Mouse (Mus musculus) myocyte (in vitro differentiated cells): ENCODE measurements at regions not wholly inside any gene's neighbourhood (a gene's known extent, or its start where the extent isn't known, plus 50 kb on each side); places are given as distances from the start of the nearest gene placed in this dataset.

Experiments used
- CEBPB ChIP-seq: IDR thresholded peaks from 2 replicates; pipeline ENCODE4 v1.6.1; 2011; ENCODE audit warnings: mild to moderate bottlenecking, moderate library complexity; ENCODE audit not compliant: poor library complexity, insufficient read depth, severe bottlenecking
- E2F4 ChIP-seq: IDR thresholded peaks from one replicate; pipeline ENCODE4 v1.6.1; 2011; ENCODE audit warnings: mild to moderate bottlenecking, control low read depth, moderate library complexity; ENCODE audit not compliant: insufficient read depth
- MAX ChIP-seq: IDR thresholded peaks from one replicate; pipeline ENCODE4 v1.6.1; 2011; ENCODE audit warnings: low read depth, mild to moderate bottlenecking, control low read depth
- MYOD1 ChIP-seq, 3 experiments: IDR thresholded peaks; one replicate each; pipeline ENCODE4 v1.6.1; 2011; ENCODE audit warnings: control low read depth in 2 of 3, low read depth in 2 of 3, mild to moderate bottlenecking in 2 of 3, moderate library complexity in 1 of 3; ENCODE audit not compliant: insufficient read length in 2 of 3, control insufficient read depth in 1 of 3
- MYOG ChIP-seq, 3 experiments: IDR thresholded peaks; one replicate each; pipeline ENCODE4 v1.6.1; 2011; ENCODE audit warnings: control low read depth in 2 of 3, low read depth in 2 of 3, mild to moderate bottlenecking in 2 of 3; ENCODE audit not compliant: insufficient read length in 2 of 3, control insufficient read depth in 1 of 3, insufficient read depth in 1 of 3
- POLR2A ChIP-seq: IDR thresholded peaks from one replicate; pipeline ENCODE4 v1.6.1; 2011; ENCODE audit warnings: low read depth, mild to moderate bottlenecking, control low read depth, moderate library complexity; ENCODE audit not compliant: insufficient read length
- POLR2AphosphoS2 ChIP-seq: IDR thresholded peaks from one replicate; pipeline ENCODE4 v1.6.1; 2011; ENCODE audit warnings: low read depth, control low read depth; ENCODE audit not compliant: insufficient read length
- REST ChIP-seq: IDR thresholded peaks from one replicate; pipeline ENCODE4 v1.6.1; 2011; ENCODE audit warnings: mild to moderate bottlenecking, control low read depth, moderate library complexity; ENCODE audit not compliant: insufficient read depth, insufficient read length
- SRF ChIP-seq: IDR thresholded peaks from one replicate; pipeline ENCODE4 v1.6.1; 2011; ENCODE audit warnings: low read depth; ENCODE audit not compliant: control insufficient read depth, insufficient read length
- TCF12 ChIP-seq: IDR thresholded peaks from one replicate; pipeline ENCODE4 v1.6.1; 2011; ENCODE audit warnings: mild to moderate bottlenecking, control low read depth; ENCODE audit not compliant: poor library complexity, insufficient read depth, severe bottlenecking
- TCF3 ChIP-seq: IDR thresholded peaks from one replicate; pipeline ENCODE4 v1.6.1; 2011; ENCODE audit warnings: low read depth, control low read depth; ENCODE audit not compliant: insufficient read length
- USF1 ChIP-seq: IDR thresholded peaks from one replicate; pipeline ENCODE4 v1.6.1; 2011; ENCODE audit warnings: low read depth, mild to moderate bottlenecking, control low read depth, moderate library complexity

- TF ChIP-seq POLR2AphosphoS2 (no peak), MYOD1 (IDR thresholded peaks at IDR 0.05; ENCODE audit: control insufficient read depth in 1 of 3, insufficient read length in 2 of 3, low read depth in 2 of 3) (no peak), POLR2A (no peak), SRF (no peak), MYOG (IDR thresholded peaks at IDR 0.05; ENCODE audit: control insufficient read depth in 1 of 3, insufficient read depth in 1 of 3, insufficient read length in 2 of 3, low read depth in 2 of 3) (no peak), E2F4 (no peak), MAX (no peak), REST (no peak), CEBPB (no peak), USF1 (no peak), TCF3 (no peak), TCF12 (no peak)
Measured at GRCm38 (mm10) chr7:40620761-40621160, 277.4 kb upstream of the Vstm2b start.
